Mouse (Mus musculus): ENCODE measurements around the gene Mbl2. TPM values are rescaled to one million over a fixed set of nuclear protein-coding genes. Genes with fewer than 3 reads are reported as not detected.
"Not testable (repeated sequence)": the region's sequence is repeated elsewhere in the genome, so short reads cannot be mapped to it uniquely, and the experiment has no call there.

Mbl2 gene
- polyA plus RNA-seq, 1 experiment, result 0.22 TPM

- no peaks in the 10 kb centered on the region for H3K36me3 ChIP-seq (ENCODE audit: control insufficient read depth, insufficient read depth, low read length)
- TF ChIP-seq CTCF (IDR thresholded peaks at IDR 0.05; ENCODE audit: borderline replicate concordance, control insufficient read depth, extremely low read depth, insufficient read depth, low read length, poor library complexity) (no peak), POLR2A (IDR thresholded peaks at IDR 0.05; ENCODE audit: control insufficient read depth, extremely low read depth, insufficient read depth, low read length, poor library complexity) (no peak)
- WGBS, result 66% methylated on average over 4 of the region's 4 CpGs
- H3K4me1 ChIP-seq (replicated peaks; ENCODE audit: control insufficient read depth, insufficient read depth, low read length), result no peaks in the 10 kb centered on the region
- no peaks in the 10 kb centered on the region for H3K27me3 ChIP-seq (ENCODE audit: control insufficient read depth, insufficient read depth, low read length)
- DNase-seq, result no peak
- H3K27ac ChIP-seq (ENCODE audit: control insufficient read depth, insufficient read depth, low read length), result no peak overlapping the region
- no peak overlapping the region for H3K4me3 ChIP-seq (ENCODE audit: control insufficient read depth, insufficient read depth, low read length)
Measured at GRCm38 (mm10) chr19:30205874-30206273, 26.9 kb upstream of the Mbl2 start.

GRCm38 (mm10) chr19:30206981-30207380, 25.8 kb upstream of the Mbl2 start:
- Histone ChIP-seq H3K27me3 (ENCODE audit: control insufficient read depth, insufficient read depth, low read length) (no peaks in the 10 kb centered on the region), H3K36me3 (ENCODE audit: control insufficient read depth, insufficient read depth, low read length) (no peaks in the 10 kb centered on the region), H3K4me1 (replicated peaks; ENCODE audit: control insufficient read depth, insufficient read depth, low read length) (no peaks in the 10 kb centered on the region), H3K27ac (ENCODE audit: control insufficient read depth, insufficient read depth, low read length) (no peak overlapping the region), H3K4me3 (ENCODE audit: control insufficient read depth, insufficient read depth, low read length) (no peak overlapping the region)
- no peak for TF ChIP-seq POLR2A (IDR thresholded peaks at IDR 0.05; ENCODE audit: control insufficient read depth, extremely low read depth, insufficient read depth, low read length, poor library complexity)
- TF ChIP-seq CTCF (IDR thresholded peaks at IDR 0.05; ENCODE audit: borderline replicate concordance, control insufficient read depth, extremely low read depth, insufficient read depth, low read length, poor library complexity), result no peak
- WGBS, result 81% methylated on average over 1 of the region's 1 CpGs
- DNase-seq, result no peak

GRCm38 (mm10) chr19:30209006-30209405, 23.7 kb upstream of the Mbl2 start:
- not testable (repeated sequence) for DNase-seq; H3K4me1 ChIP-seq (replicated peaks; ENCODE audit: control insufficient read depth, insufficient read depth, low read length); H3K36me3 ChIP-seq (ENCODE audit: control insufficient read depth, insufficient read depth, low read length); H3K4me3 ChIP-seq (ENCODE audit: control insufficient read depth, insufficient read depth, low read length); H3K27me3 ChIP-seq (ENCODE audit: control insufficient read depth, insufficient read depth, low read length); H3K27ac ChIP-seq (ENCODE audit: control insufficient read depth, insufficient read depth, low read length)
- 87% methylated on average over 8 of the region's 8 CpGs for WGBS

- Histone ChIP-seq H3K4me3 (ENCODE audit: control insufficient read depth, insufficient read depth, low read length) (no peak overlapping the region), H3K27ac (ENCODE audit: control insufficient read depth, insufficient read depth, low read length) (no peak overlapping the region), H3K36me3 (ENCODE audit: control insufficient read depth, insufficient read depth, low read length) (no peaks in the 10 kb centered on the region), H3K27me3 (ENCODE audit: control insufficient read depth, insufficient read depth, low read length) (no peaks in the 10 kb centered on the region), H3K4me1 (replicated peaks; ENCODE audit: control insufficient read depth, insufficient read depth, low read length) (no peaks in the 10 kb centered on the region)
- no peak for DNase-seq
- WGBS, result 61% methylated on average over 2 of the region's 2 CpGs
- TF ChIP-seq POLR2A (IDR thresholded peaks at IDR 0.05; ENCODE audit: control insufficient read depth, extremely low read depth, insufficient read depth, low read length, poor library complexity) (no peak), CTCF (IDR thresholded peaks at IDR 0.05; ENCODE audit: borderline replicate concordance, control insufficient read depth, extremely low read depth, insufficient read depth, low read length, poor library complexity) (no peak)
Measured at GRCm38 (mm10) chr19:30214026-30214425, 18.7 kb upstream of the Mbl2 start.

GRCm38 (mm10) chr19:30215736-30216135, 17.0 kb upstream of the Mbl2 start:
- H3K36me3 ChIP-seq (ENCODE audit: control insufficient read depth, insufficient read depth, low read length); H3K4me1 ChIP-seq (replicated peaks; ENCODE audit: control insufficient read depth, insufficient read depth, low read length): not testable (repeated sequence)
- 80% methylated on average over 2 of the region's 2 CpGs for WGBS

GRCm38 (mm10) chr19:30216186-30216585, 16.6 kb upstream of the Mbl2 start:
- no peaks in the 10 kb centered on the region for H3K36me3 ChIP-seq (ENCODE audit: control insufficient read depth, insufficient read depth, low read length)
- DNase-seq, result no peak
- no peak overlapping the region for H3K4me3 ChIP-seq (ENCODE audit: control insufficient read depth, insufficient read depth, low read length)
- WGBS, result 86% methylated on average over 4 of the region's 4 CpGs
- no peak for TF ChIP-seq CTCF (IDR thresholded peaks at IDR 0.05; ENCODE audit: borderline replicate concordance, control insufficient read depth, extremely low read depth, insufficient read depth, low read length, poor library complexity)
- H3K27ac ChIP-seq (ENCODE audit: control insufficient read depth, insufficient read depth, low read length), result no peak overlapping the region
- H3K4me1 ChIP-seq (replicated peaks; ENCODE audit: control insufficient read depth, insufficient read depth, low read length), result no peaks in the 10 kb centered on the region
- H3K27me3 ChIP-seq (ENCODE audit: control insufficient read depth, insufficient read depth, low read length), result no peaks in the 10 kb centered on the region

More at GRCm38 (mm10) chr19:30215736-30216135, 17.0 kb upstream of the Mbl2 start:
- not testable (repeated sequence) for DNase-seq; H3K4me3 ChIP-seq (ENCODE audit: control insufficient read depth, insufficient read depth, low read length); H3K27me3 ChIP-seq (ENCODE audit: control insufficient read depth, insufficient read depth, low read length); H3K27ac ChIP-seq (ENCODE audit: control insufficient read depth, insufficient read depth, low read length)

GRCm38 (mm10) chr19:30217335-30217734, 15.4 kb upstream of the Mbl2 start:
- Histone ChIP-seq H3K27ac (ENCODE audit: control insufficient read depth, insufficient read depth, low read length) (no peak overlapping the region), H3K36me3 (ENCODE audit: control insufficient read depth, insufficient read depth, low read length) (no peaks in the 10 kb centered on the region), H3K27me3 (ENCODE audit: control insufficient read depth, insufficient read depth, low read length) (no peaks in the 10 kb centered on the region), H3K4me3 (ENCODE audit: control insufficient read depth, insufficient read depth, low read length) (no peak overlapping the region), H3K4me1 (replicated peaks; ENCODE audit: control insufficient read depth, insufficient read depth, low read length) (no peaks in the 10 kb centered on the region)
- WGBS, result 36% methylated on average over 7 of the region's 7 CpGs
- peak; percentile 31 for DNase-seq
- TF ChIP-seq CTCF (IDR thresholded peaks at IDR 0.05; ENCODE audit: borderline replicate concordance, control insufficient read depth, extremely low read depth, insufficient read depth, low read length, poor library complexity) (no peak), POLR2A (IDR thresholded peaks at IDR 0.05; ENCODE audit: control insufficient read depth, extremely low read depth, insufficient read depth, low read length, poor library complexity) (no peak)

GRCm38 (mm10) chr19:30222593-30222992, 10.1 kb upstream of the Mbl2 start:
- 91% methylated on average over 8 of the region's 8 CpGs for WGBS
- not testable (repeated sequence) for H3K27ac ChIP-seq (ENCODE audit: control insufficient read depth, insufficient read depth, low read length); H3K36me3 ChIP-seq (ENCODE audit: control insufficient read depth, insufficient read depth, low read length); DNase-seq; H3K4me1 ChIP-seq (replicated peaks; ENCODE audit: control insufficient read depth, insufficient read depth, low read length); H3K27me3 ChIP-seq (ENCODE audit: control insufficient read depth, insufficient read depth, low read length); H3K4me3 ChIP-seq (ENCODE audit: control insufficient read depth, insufficient read depth, low read length)
